Mouse (Mus musculus) C2C12 (cell line): ENCODE results near the gene Haspin. TPM values are rescaled to one million over a fixed set of nuclear protein-coding genes. Genes with fewer than 3 reads are reported as not detected.
"Not testable (repeated sequence)": the region's sequence is repeated elsewhere in the genome, so short reads cannot be mapped to it uniquely, and the experiment has no call there.

Source experiments
- H3K27me3 ChIP-seq: one replicate; pipeline ENCODE4 v1.6.1; 2011; ENCODE audit not compliant: control insufficient read depth, insufficient read depth, insufficient read length
- H3K36me3 ChIP-seq: one replicate; pipeline ENCODE4 v1.6.1; 2011; ENCODE audit not compliant: control insufficient read depth, insufficient read depth
- H3K4me3 ChIP-seq: one replicate; pipeline ENCODE4 v1.5.1; 2011; ENCODE audit warnings: mild to moderate bottlenecking, control low read depth; ENCODE audit not compliant: poor library complexity, insufficient read depth, severe bottlenecking
- H3K79me2 ChIP-seq: one replicate; pipeline ENCODE4 v1.6.1; 2011; ENCODE audit not compliant: control insufficient read depth, insufficient read depth
- H3K79me3 ChIP-seq: one replicate; pipeline ENCODE4 v1.6.1; 2011; ENCODE audit warnings: low read depth, control low read depth
- H3ac ChIP-seq: one replicate; pipeline ENCODE3; 2011; ENCODE audit warnings: low read depth; ENCODE audit not compliant: control insufficient read depth, insufficient read length
- CEBPB ChIP-seq: IDR thresholded peaks from one replicate; pipeline ENCODE4 v1.6.1; 2011; ENCODE audit warnings: low read depth, mild to moderate bottlenecking, control low read depth, moderate library complexity
- CTCF ChIP-seq: IDR thresholded peaks from one replicate; pipeline ENCODE4 v1.5.1; 2011; ENCODE audit not compliant: control insufficient read depth, insufficient read depth, insufficient read length
- FOSL1 ChIP-seq: IDR thresholded peaks from one replicate; pipeline ENCODE4 v1.8.0; 2011; ENCODE audit warnings: mild to moderate bottlenecking, low read length; ENCODE audit not compliant: poor library complexity, insufficient read depth, severe bottlenecking
- MAX ChIP-seq: IDR thresholded peaks from one replicate; pipeline ENCODE4 v1.6.1; 2011; ENCODE audit warnings: mild to moderate bottlenecking, control low read depth
- MYOD1 ChIP-seq: IDR thresholded peaks from one replicate; pipeline ENCODE4 v1.6.1; 2011; ENCODE audit warnings: low read depth; ENCODE audit not compliant: control insufficient read depth, insufficient read length
- MYOG ChIP-seq: IDR thresholded peaks from one replicate; pipeline ENCODE4 v1.6.1; 2011; ENCODE audit not compliant: control insufficient read depth, insufficient read length; ENCODE audit errors: extremely low read depth
- USF1 ChIP-seq: IDR thresholded peaks from one replicate; pipeline ENCODE4 v1.6.1; 2011; ENCODE audit warnings: low read depth, mild to moderate bottlenecking, control low read depth, moderate library complexity
- polyA plus RNA-seq: library from polyadenylated mRNA; unstranded; fragments of >200 nt; fragmentation: generic; extraction: Trizol; gene quantifications from one replicate; pipeline ENCODE4 v1.2.1, GENCODE M21; 2012; ENCODE audit warnings: missing spikeins

Haspin gene
- polyA plus RNA-seq, 1 experiment, result 9.4 TPM

DNA sequence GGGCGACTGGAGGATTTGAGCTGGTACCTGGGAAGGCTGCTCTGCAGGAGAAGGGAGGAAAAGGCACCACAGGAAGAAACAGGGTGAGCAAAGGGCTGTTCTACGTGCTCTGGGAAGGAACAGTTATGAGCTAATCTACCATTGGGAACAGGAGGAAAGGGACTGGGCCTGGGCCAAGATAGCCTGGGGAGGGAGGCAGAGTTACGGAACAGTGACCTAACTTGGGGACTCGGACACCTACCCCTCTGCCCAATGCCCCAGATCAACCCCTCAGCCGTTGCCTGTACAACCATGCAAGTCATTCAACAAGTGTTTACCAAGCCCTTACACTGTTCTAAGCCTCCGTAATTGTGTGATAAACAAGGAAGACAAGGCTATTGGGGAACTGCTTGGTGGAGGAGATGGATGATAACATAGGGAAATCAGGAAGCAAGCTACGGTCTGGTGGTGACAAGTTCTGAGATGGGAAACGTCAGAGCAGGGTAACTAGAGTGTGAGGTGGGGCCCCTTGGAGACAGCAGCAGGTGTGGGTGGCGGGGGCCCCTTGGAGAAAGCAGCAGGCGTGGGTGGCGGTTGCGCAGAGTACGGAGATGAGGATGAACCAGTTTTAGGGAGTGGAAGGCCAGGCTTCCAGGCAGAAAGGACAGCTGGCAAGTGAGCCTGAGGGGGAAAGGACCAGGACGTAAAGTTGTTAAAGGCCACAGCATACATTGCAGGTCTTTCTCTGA is 29.0 kb downstream of the Haspin start:
- no peak overlapping the region for H3ac ChIP-seq
- H3K27me3 ChIP-seq, result no peaks in the 10 kb centered on the region
- H3K79me3 ChIP-seq, result no peaks in the 10 kb centered on the region
- H3K36me3 ChIP-seq, result no peaks in the 10 kb centered on the region
- H3K4me3 ChIP-seq, result no peak overlapping the region
- H3K79me2 ChIP-seq, result no peaks in the 10 kb centered on the region
- no peak for TF ChIP-seq CEBPB
- TF ChIP-seq MYOG, result no peak
- TF ChIP-seq CTCF, result no peak
- no peak for TF ChIP-seq FOSL1

- no peak for TF ChIP-seq CTCF
- TF ChIP-seq MAX, result no peak
- TF ChIP-seq MYOG, result no peak
- no peak for TF ChIP-seq USF1
- TF ChIP-seq MYOD1, result no peak
- no peak for TF ChIP-seq CEBPB
- no peak for TF ChIP-seq FOSL1
- no peak overlapping the region for H3K4me3 ChIP-seq
- H3K79me2 ChIP-seq, result no peaks in the 10 kb centered on the region
- no peaks in the 10 kb centered on the region for H3K27me3 ChIP-seq
- H3K36me3 ChIP-seq, result no peaks in the 10 kb centered on the region
- H3K79me3 ChIP-seq, result no peaks in the 10 kb centered on the region
- no peak overlapping the region for H3ac ChIP-seq
These were observed 29.7 kb downstream of the Haspin start for GRCm38 (mm10) chr11:73108195-73108897.

DNA sequence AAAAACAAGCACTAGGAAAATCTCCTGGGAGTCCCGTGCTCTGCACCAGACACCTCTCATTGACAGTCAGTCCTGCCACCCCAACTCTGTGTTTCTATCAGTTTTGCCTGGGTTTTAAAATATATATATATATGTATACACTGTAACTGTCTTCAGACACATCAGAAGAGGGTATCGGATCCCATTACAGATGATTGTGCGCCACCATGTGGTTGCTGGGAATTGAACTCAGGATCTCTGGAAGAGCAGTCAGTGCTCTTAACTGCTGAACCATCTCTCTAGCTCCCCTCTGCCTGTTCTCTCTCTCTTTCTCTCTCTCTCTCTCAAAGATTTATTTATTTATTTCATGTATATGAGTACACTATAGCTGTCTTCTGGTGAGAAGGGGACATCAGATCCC is 30.7 kb downstream of the Haspin start:
- not testable (repeated sequence) for H3ac ChIP-seq, H3K4me3 ChIP-seq, H3K79me3 ChIP-seq, H3K79me2 ChIP-seq, H3K36me3 ChIP-seq, H3K27me3 ChIP-seq

DNA sequence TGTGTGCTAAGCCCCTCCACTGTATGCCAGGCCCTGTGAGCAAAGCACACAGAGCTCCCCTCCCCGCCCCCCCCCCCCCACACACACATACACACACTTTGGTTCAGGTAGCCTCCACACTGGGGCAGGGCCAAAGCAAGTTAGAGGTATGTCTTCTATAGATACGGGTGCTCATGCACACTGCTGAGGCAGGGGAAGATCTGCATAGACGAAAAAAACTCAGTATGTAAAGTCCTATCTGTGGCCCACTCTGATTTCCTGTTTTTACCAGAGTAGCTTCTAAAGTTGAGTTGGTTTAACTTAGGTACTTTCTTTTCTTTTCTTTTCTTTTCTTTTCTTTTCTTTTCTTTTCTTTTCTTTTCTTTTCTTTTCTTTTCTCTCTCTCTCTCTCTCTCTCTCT is 32.8 kb downstream of the Haspin start:
- TF ChIP-seq MAX (no peak), FOSL1 (no peak), CTCF (no peak), MYOD1 (no peak), MYOG (no peak), USF1 (no peak), CEBPB (no peak)
- Histone ChIP-seq H3ac (no peak overlapping the region), H3K79me3 (no peaks in the 10 kb centered on the region), H3K79me2 (no peaks in the 10 kb centered on the region), H3K36me3 (no peaks in the 10 kb centered on the region), H3K4me3 (no peak overlapping the region), H3K27me3 (no peaks in the 10 kb centered on the region)

DNA sequence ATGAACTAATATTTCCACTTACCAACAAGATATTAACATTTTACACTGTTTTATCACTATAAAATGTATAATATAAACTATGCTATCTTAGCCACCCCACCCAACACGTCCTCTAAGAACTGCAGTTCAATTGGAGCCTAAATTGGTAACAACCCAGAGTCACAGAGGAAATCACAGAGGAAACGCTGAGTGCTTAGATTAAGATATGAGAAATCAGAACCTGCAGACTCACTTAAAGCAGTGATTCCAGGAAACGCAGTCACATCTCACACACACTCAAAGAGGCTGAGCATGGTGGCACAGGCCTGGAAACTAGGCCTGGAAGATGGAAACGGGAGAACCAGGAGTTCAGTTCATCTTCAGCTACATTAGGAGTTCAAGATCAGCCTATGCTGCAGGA is 36.8 kb downstream of the Haspin start:
- H3K79me3 ChIP-seq, result no peaks in the 10 kb centered on the region
- no peak overlapping the region for H3ac ChIP-seq

More for the DNA sequence above, 36.8 kb downstream of the Haspin start:
- H3K27me3 ChIP-seq, result no peaks in the 10 kb centered on the region
- TF ChIP-seq MYOD1 (no peak), FOSL1 (no peak), CEBPB (no peak), MAX (no peak), CTCF (no peak), USF1 (no peak), MYOG (no peak)
- H3K79me2 ChIP-seq, result no peaks in the 10 kb centered on the region
- H3K36me3 ChIP-seq, result no peaks in the 10 kb centered on the region
- H3K4me3 ChIP-seq, result no peak overlapping the region
